Mouse (Mus musculus) hindlimb bud, embryonic 11.5 days (tissue): ENCODE measurements at regions not wholly inside any gene's neighbourhood (a gene's known extent, or its start where the extent isn't known, plus 50 kb on each side); places are given as distances from the start of the nearest gene placed in this dataset.
A peak's percentile ranks its signal among the peaks of the same experiment; 100 is the strongest.

Experiments used
- DNase-seq: peaks from one replicate; pipeline ENCODE4 v3.0.0-alpha.2; 2012; ENCODE audit warnings: low read depth, low spot score; ENCODE audit errors: extremely low spot score

GRCm38 (mm10) chr19:30427484-30427883 lies 122.0 kb downstream of the Dkk1 start:
- no peak for DNase-seq

GRCm38 (mm10) chr19:30433141-30433540 lies 116.3 kb downstream of the Dkk1 start:
- no peak for DNase-seq

- no peak for DNase-seq
Observed at GRCm38 (mm10) chr19:30435054-30435738, 114.3 kb downstream of the Dkk1 start.

- DNase-seq, result no peak
Observed at GRCm38 (mm10) chr19:30450869-30451542, 98.5 kb downstream of the Dkk1 start.

GRCm38 (mm10) chr19:30451543-30451920 lies 97.9 kb downstream of the Dkk1 start:
- DNase-seq, result no peak

GRCm38 (mm10) chr19:30452671-30453070 lies 96.8 kb downstream of the Dkk1 start:
- no peak for DNase-seq

- DNase-seq, result no peak
Observed at GRCm38 (mm10) chr19:30483436-30483835, 66.0 kb downstream of the Dkk1 start.

GRCm38 (mm10) chr19:30489786-30490185 lies 59.7 kb downstream of the Dkk1 start:
- peak; percentile 18 for DNase-seq

GRCm38 (mm10) chr19:30490916-30491315 lies 58.5 kb downstream of the Dkk1 start:
- DNase-seq, result no peak
